Mouse (Mus musculus): ENCODE measurements around the gene Lime1. TPM values are rescaled to one million over a fixed set of nuclear protein-coding genes. Genes with fewer than 3 reads are reported as not detected.

Lime1 gene
- total RNA-seq (2021): 10 to 100 TPM; 43.1 to 45.2 TPM
- long read RNA-seq, experiment 1, partial matches to known transcripts: 0 of 5 reads
- long read RNA-seq, experiment 1, other reads (novel, unspliced or antisense): 1 of 5 reads
- long read RNA-seq, experiment 2, partial matches to known transcripts: 0 of 4 reads
- long read RNA-seq, experiment 2, other reads (novel, unspliced or antisense): 0 of 4 reads

- no peak for TF ChIP-seq CTCF (IDR thresholded peaks at IDR 0.05)
- H3K4me3 ChIP-seq: no peak within 1 kb of the TSS
- no peak within 1 kb of the TSS for H3K27ac ChIP-seq
- intact Hi-C loops (cut with DNase I): no loop called here
- no peak for DNase-seq (ENCODE audit: extremely low spot score in 1 of 2, low spot score in 2 of 2)
These were observed at the start of gene Lime1 for GRCm38 (mm10) chr2:181379778-181380177. TSS of gene Lime1 (plus strand) at chr2:181380078.

GRCm38 (mm10) chr2:181332542-181332941, 47.3 kb upstream of the Lime1 start:
- intact Hi-C loops (cut with DNase I): no loop called here
- no peak for DNase-seq (ENCODE audit: extremely low spot score in 1 of 2, low spot score in 2 of 2)

GRCm38 (mm10) chr2:181334023-181334422, 45.9 kb upstream of the Lime1 start:
- peak; percentile 65 to 73 for DNase-seq (ENCODE audit: extremely low spot score in 1 of 2, low spot score in 2 of 2)
- Histone ChIP-seq H3K4me3 (no peak overlapping the region), H3K27ac (no peak overlapping the region)
- peak; percentile 76 for TF ChIP-seq CTCF (IDR thresholded peaks at IDR 0.05)
- intact Hi-C loops (cut with DNase I): loop anchor here (1.0 kb wide), 1 partner anchor 148 kb away; no protein-coding TSS in a partner anchor

More at GRCm38 (mm10) chr2:181332542-181332941, 47.3 kb upstream of the Lime1 start:
- Histone ChIP-seq H3K4me3 (no peak overlapping the region), H3K27ac (no peak overlapping the region)
- TF ChIP-seq CTCF (IDR thresholded peaks at IDR 0.05): no peak

GRCm38 (mm10) chr2:181340426-181340825, 39.5 kb upstream of the Lime1 start:
- intact Hi-C loops (cut with DNase I): no loop called here
- H3K4me3 ChIP-seq: no peak overlapping the region
- no peak for DNase-seq (ENCODE audit: extremely low spot score in 1 of 2, low spot score in 2 of 2)
- H3K27ac ChIP-seq: no peak overlapping the region
- TF ChIP-seq CTCF (IDR thresholded peaks at IDR 0.05): no peak

GRCm38 (mm10) chr2:181342766-181343165, 37.1 kb upstream of the Lime1 start:
- intact Hi-C loops (cut with DNase I): no loop called here
- H3K4me3 ChIP-seq: no peak overlapping the region
- no peak for DNase-seq (ENCODE audit: extremely low spot score in 1 of 2, low spot score in 2 of 2)
- H3K27ac ChIP-seq: no peak overlapping the region
- TF ChIP-seq CTCF (IDR thresholded peaks at IDR 0.05): no peak

GRCm38 (mm10) chr2:181356780-181357179, 23.1 kb upstream of the Lime1 start:
- intact Hi-C loops (cut with DNase I): no loop called here
- Histone ChIP-seq H3K27ac (no peak overlapping the region), H3K4me3 (no peak overlapping the region)
- TF ChIP-seq CTCF (IDR thresholded peaks at IDR 0.05): no peak
- no peak for DNase-seq (ENCODE audit: extremely low spot score in 1 of 2, low spot score in 2 of 2)

- Histone ChIP-seq H3K4me3 (peak overlapping the region; percentile 99), H3K27ac (no peak overlapping the region)
- no peak for TF ChIP-seq CTCF (IDR thresholded peaks at IDR 0.05)
- no peak for DNase-seq (ENCODE audit: extremely low spot score in 1 of 2, low spot score in 2 of 2)
- intact Hi-C loops (cut with DNase I): no loop called here
These were observed 15.9 kb upstream of the Lime1 start for GRCm38 (mm10) chr2:181363946-181364345.

- peak overlapping the region; percentile 99 for H3K4me3 ChIP-seq
- DNase-seq (ENCODE audit: extremely low spot score in 1 of 2, low spot score in 2 of 2): no peak
- intact Hi-C loops (cut with DNase I): no loop called here
- H3K27ac ChIP-seq: peak overlapping the region; percentile 87; the same call in 1 of the 2 replicates
- no peak for TF ChIP-seq CTCF (IDR thresholded peaks at IDR 0.05)
These were observed 15.4 kb upstream of the Lime1 start for GRCm38 (mm10) chr2:181364487-181364859.

- Histone ChIP-seq H3K4me3 (peak within 1 kb of the TSS; percentile 99), H3K27ac (peak within 1 kb of the TSS; percentile 87)
- peak; percentile 91 to 92 for DNase-seq (ENCODE audit: extremely low spot score in 1 of 2, low spot score in 2 of 2)
- no peak; the same call in 1 of the 2 replicates for TF ChIP-seq CTCF (IDR thresholded peaks at IDR 0.05)
- intact Hi-C loops (cut with DNase I): no loop called here
These were observed 14.8 kb upstream of the Lime1 start, which contains the start of the genes Zgpat and Arfrp1 for GRCm38 (mm10) chr2:181364860-181365596. TSS of gene Zgpat (plus strand) at chr2:181364928. TSS of gene Arfrp1 (minus strand) at chr2:181365404.

GRCm38 (mm10) chr2:181365655-181366075, 14.2 kb upstream of the Lime1 start:
- H3K27ac ChIP-seq: peak overlapping the region; percentile 87
- peak overlapping the region; percentile 99 for H3K4me3 ChIP-seq
- no peak for DNase-seq (ENCODE audit: extremely low spot score in 1 of 2, low spot score in 2 of 2)
- TF ChIP-seq CTCF (IDR thresholded peaks at IDR 0.05): no peak
- intact Hi-C loops (cut with DNase I): no loop called here

GRCm38 (mm10) chr2:181370001-181370400, 9.9 kb upstream of the Lime1 start:
- intact Hi-C loops (cut with DNase I): no loop called here
- H3K4me3 ChIP-seq: no peak overlapping the region
- no peak overlapping the region for H3K27ac ChIP-seq
- no peak for DNase-seq (ENCODE audit: extremely low spot score in 1 of 2, low spot score in 2 of 2)
- TF ChIP-seq CTCF (IDR thresholded peaks at IDR 0.05): peak; percentile 7; the same call in 1 of the 2 replicates

- Histone ChIP-seq H3K27ac (no peak overlapping the region), H3K4me3 (no peak overlapping the region)
- no peak for DNase-seq (ENCODE audit: extremely low spot score in 1 of 2, low spot score in 2 of 2)
- intact Hi-C loops (cut with DNase I): no loop called here
- TF ChIP-seq CTCF (IDR thresholded peaks at IDR 0.05): peak; percentile 50
These were observed 4.1 kb upstream of the Lime1 start for GRCm38 (mm10) chr2:181375787-181376186.

All from left cerebral cortex, adult 2 months (tissue).